Mouse (Mus musculus) thymus, postnatal 4 days (tissue): ENCODE data around the gene Mad1l1.
"Not testable (repeated sequence)": the region's sequence is repeated elsewhere in the genome, so short reads cannot be mapped to it uniquely, and the experiment has no call there.

Experiments
- DNase-seq: peaks from one replicate; pipeline ENCODE4 v3.0.0; 2021

Mad1l1 gene

GRCm38 (mm10) chr5:140035641-140036040 is 285.7 kb downstream of the Mad1l1 start:
- no peak for DNase-seq

- peak; percentile 36 for DNase-seq
Measured at GRCm38 (mm10) chr5:140035025-140035330, 286.4 kb downstream of the Mad1l1 start.

GRCm38 (mm10) chr5:140034300-140035024 is 286.9 kb downstream of the Mad1l1 start:
- DNase-seq: no peak

- no peak for DNase-seq
Measured at GRCm38 (mm10) chr5:140026366-140026765, 295.0 kb downstream of the Mad1l1 start.

GRCm38 (mm10) chr5:140025301-140025700 is 296.1 kb downstream of the Mad1l1 start:
- no peak for DNase-seq

GRCm38 (mm10) chr5:140023941-140024500 is 297.3 kb downstream of the Mad1l1 start:
- no peak for DNase-seq

- no peak for DNase-seq
Measured at GRCm38 (mm10) chr5:140022861-140023260, 298.5 kb downstream of the Mad1l1 start.

- no peak for DNase-seq
Measured at GRCm38 (mm10) chr5:140021755-140022154, 299.6 kb downstream of the Mad1l1 start.

- DNase-seq: no peak
Measured at GRCm38 (mm10) chr5:140019616-140020015, 301.7 kb downstream of the Mad1l1 start.

- no peak for DNase-seq
Measured at GRCm38 (mm10) chr5:140018780-140019179, 302.6 kb downstream of the Mad1l1 start.

- no peak for DNase-seq
Measured at GRCm38 (mm10) chr5:140016896-140017295, 304.5 kb downstream of the Mad1l1 start.

- no peak for DNase-seq
Measured at GRCm38 (mm10) chr5:140013652-140014051, 307.7 kb downstream of the Mad1l1 start.

GRCm38 (mm10) chr5:140012286-140012967 is 308.9 kb downstream of the Mad1l1 start:
- DNase-seq: no peak

GRCm38 (mm10) chr5:140010405-140010804 is 310.9 kb downstream of the Mad1l1 start:
- no peak for DNase-seq

- DNase-seq: no peak
Measured at GRCm38 (mm10) chr5:140009083-140009655, 312.2 kb downstream of the Mad1l1 start.

GRCm38 (mm10) chr5:140008523-140008806 is 312.9 kb downstream of the Mad1l1 start:
- DNase-seq: no peak

GRCm38 (mm10) chr5:140007656-140008522 is 313.5 kb downstream of the Mad1l1 start:
- no peak for DNase-seq

GRCm38 (mm10) chr5:140006861-140007260 is 314.5 kb downstream of the Mad1l1 start:
- no peak for DNase-seq

- DNase-seq: no peak
Measured at GRCm38 (mm10) chr5:140002541-140002940, 318.8 kb downstream of the Mad1l1 start.

GRCm38 (mm10) chr5:139998916-139999315 is 322.4 kb downstream of the Mad1l1 start:
- DNase-seq: no peak

- not testable (repeated sequence) for DNase-seq
Measured at GRCm38 (mm10) chr5:139998321-139998720, 323.0 kb downstream of the Mad1l1 start.

GRCm38 (mm10) chr5:139991531-139991930 is 329.8 kb downstream of the Mad1l1 start:
- DNase-seq: no peak
